Comparison of ENCODE assay signal across 8 mouse cellular contexts in the genomic region with DNA sequence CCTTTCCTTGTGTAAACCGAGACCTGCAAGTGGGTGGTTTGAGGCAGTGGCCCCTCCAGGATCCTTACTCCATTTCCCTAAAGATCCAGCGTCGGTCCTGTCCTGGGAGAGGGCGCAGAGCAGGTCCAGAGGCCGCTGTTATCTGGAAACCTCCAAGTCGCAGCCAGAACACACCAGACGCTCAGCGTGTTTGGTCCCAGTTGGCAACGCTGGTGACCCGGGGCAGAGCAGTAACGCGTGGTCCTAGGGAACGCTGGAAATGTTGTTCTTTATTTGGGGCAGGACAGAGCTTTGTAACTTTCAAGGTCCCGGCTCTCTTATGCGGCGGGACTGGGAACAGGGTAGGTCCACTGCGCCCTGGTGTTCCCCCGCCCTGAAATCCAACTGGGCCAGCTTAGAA. TPM values are rescaled to one million over a fixed set of nuclear protein-coding genes. Genes with fewer than 3 reads are reported as not detected.
DNase-seq lines count a peak whose midpoint lies in the region; ATAC-seq and TF ChIP-seq lines count a peak whose summit lies in the region.

No protein-coding gene starts in this region.

- ATAC-seq in limb, embryonic 14.5 days (ENCODE audit: low FRiP score, low read depth): no peak
- peak; percentile 1; the same call in 1 of the 2 replicates for ATAC-seq in stomach, embryonic 15.5 days (ENCODE audit: insufficient read depth, low FRiP score, low read depth)

- H3K9me3 ChIP-seq in CH12.LX (replicated peaks; ENCODE audit: low read length): no peaks in the 10 kb centered on the region
- no peaks in the 10 kb centered on the region for H3K9me3 ChIP-seq in forebrain, embryonic 10.5 days
- H3K9me3 ChIP-seq in limb, embryonic 14.5 days (ENCODE audit: control insufficient read depth, low read length): no peaks in the 10 kb centered on the region
- no peaks in the 10 kb centered on the region for H3K9me3 ChIP-seq in stomach, embryonic 15.5 days

- H3K79me2 ChIP-seq in heart, adult 2 months (replicated peaks; ENCODE audit: control insufficient read depth, insufficient read depth, low read length): no peaks in the 10 kb centered on the region
- no peaks in the 10 kb centered on the region for H3K79me2 ChIP-seq in CH12.LX (replicated peaks; ENCODE audit: control insufficient read depth, extremely low read depth, insufficient read depth, poor library complexity, severe bottlenecking)

- peak overlapping the region; percentile 91 for H3K27ac ChIP-seq in heart, adult 2 months
- H3K27ac ChIP-seq in CH12.LX (ENCODE audit: insufficient read depth, low read depth): no peak overlapping the region
- peak overlapping the region; percentile 79 for H3K27ac ChIP-seq in forebrain, embryonic 10.5 days
- H3K27ac ChIP-seq in limb, embryonic 14.5 days (replicated peaks; ENCODE audit: low read depth, low read length): peak overlapping the region; percentile 84
- peak overlapping the region; percentile 92 for H3K27ac ChIP-seq in stomach, embryonic 15.5 days

- peak overlapping the region; percentile 96 for H3K4me3 ChIP-seq in heart, adult 2 months
- peak overlapping the region; percentile 60 to 78 (median 70) for H3K4me3 ChIP-seq in CH12.LX (replicated peaks in 1 of 3; ENCODE audit: low read depth in 2 of 3, low read length in 2 of 3, poor library complexity in 1 of 3)
- peak overlapping the region; percentile 82 for H3K4me3 ChIP-seq in forebrain, embryonic 10.5 days
- H3K4me3 ChIP-seq in limb, embryonic 14.5 days (replicated peaks; ENCODE audit: low read length): peak overlapping the region; percentile 83
- H3K4me3 ChIP-seq in stomach, embryonic 15.5 days (replicated peaks): peak overlapping the region; percentile 71

- in situ Hi-C loops in CH12.LX (cut with MboI; ENCODE audit: low pct_ligation_motif_present, low pct_unique_long_range_greater_than_20kb, low sequenced_read_pairs): no loop called here

- WGBS in heart, adult 2 months: 1% methylated on average over 18 of the region's 18 CpGs
- whole genome bisulfite sequencing in forebrain, embryonic 10.5 days: 3% methylated on average over 18 of the region's 18 CpGs
- 6% methylated on average over 18 of the region's 18 CpGs for WGBS in limb, embryonic 14.5 days
- 4% methylated on average over 18 of the region's 18 CpGs for WGBS in stomach, embryonic 15.5 days

- TF ChIP-seq EP300 in heart, adult 2 months (IDR thresholded peaks at IDR 0.05; ENCODE audit: insufficient read depth, low read depth, low read length): no peak
- no peak for TF ChIP-seq EP300 in CH12.LX (IDR thresholded peaks at IDR 0.05; ENCODE audit: low read length)

- H3K27me3 ChIP-seq in heart, adult 2 months (ENCODE audit: control insufficient read depth, insufficient read depth, low read length): no peaks in the 10 kb centered on the region
- peaks cover 33% of the 10 kb centered on the region for H3K27me3 ChIP-seq in CH12.LX (replicated peaks)
- H3K27me3 ChIP-seq in forebrain, embryonic 10.5 days (ENCODE audit: poor library complexity, severe bottlenecking): peaks cover 80% of the 10 kb centered on the region
- peaks cover 4% of the 10 kb centered on the region; the same call in 1 of the 2 replicates for H3K27me3 ChIP-seq in limb, embryonic 14.5 days (ENCODE audit: control insufficient read depth, insufficient read depth, low read length)
- no peaks in the 10 kb centered on the region for H3K27me3 ChIP-seq in stomach, embryonic 15.5 days (replicated peaks)

- H3K4me1 ChIP-seq in heart, adult 2 months (ENCODE audit: control insufficient read depth, insufficient read depth, low read length): peaks cover 22% of the 10 kb centered on the region
- H3K4me1 ChIP-seq in CH12.LX (ENCODE audit: control insufficient read depth in 1 of 2, insufficient read depth in 2 of 2): peaks cover 11 to 34% of the 10 kb centered on the region in 2 experiments
- H3K4me1 ChIP-seq in forebrain, embryonic 10.5 days: peaks cover 49% of the 10 kb centered on the region
- H3K4me1 ChIP-seq in limb, embryonic 14.5 days (ENCODE audit: control insufficient read depth, insufficient read depth, low read length): peaks cover 44% of the 10 kb centered on the region
- H3K4me1 ChIP-seq in stomach, embryonic 15.5 days: peaks cover 45% of the 10 kb centered on the region

- DNase-seq in heart, adult 2 months: no peak
- no peak for DNase-seq in heart, adult 11 months
- DNase-seq in CH12.LX (ENCODE audit: extremely low read depth): no peak
- DNase-seq in forebrain, embryonic 10.5 days (ENCODE audit: extremely low spot score, low spot score): peak; percentile 41
- no peak for DNase-seq in limb, embryonic 14.5 days (ENCODE audit: low spot score)
- DNase-seq in layer of hippocampus, adult 9-10 months (ENCODE audit: low spot score): no peak
- no peak for DNase-seq in right cerebral cortex, adult 18-20 months

- dilution Hi-C loops in CH12.LX (cut with MboI; ENCODE audit: extremely low pct_ligation_motif_present, extremely low pct_unique_long_range_greater_than_20kb, low sequenced_read_pairs): no loop called here

- no peaks in the 10 kb centered on the region for H3K36me3 ChIP-seq in heart, adult 2 months (ENCODE audit: control insufficient read depth, insufficient read depth, low read length)
- peaks cover 0 to 4% of the 10 kb centered on the region in 2 experiments for H3K36me3 ChIP-seq in CH12.LX (replicated peaks in 1 of 2; ENCODE audit: control insufficient read depth in 1 of 2, insufficient read depth in 1 of 2, low read length in 1 of 2)
- no peaks in the 10 kb centered on the region for H3K36me3 ChIP-seq in forebrain, embryonic 10.5 days (replicated peaks)
- H3K36me3 ChIP-seq in limb, embryonic 14.5 days (ENCODE audit: control insufficient read depth, insufficient read depth, low read length): peaks cover 3% of the 10 kb centered on the region; the same call in 1 of the 2 replicates
- H3K36me3 ChIP-seq in stomach, embryonic 15.5 days: no peaks in the 10 kb centered on the region

- intact Hi-C loops in heart, adult 2 months (cut with DNase I): loop anchor here (2.0 kb wide), 1 partner anchor 37 kb away; the partner anchor contains the start of gene Pycr2

- no peak for TF ChIP-seq POLR2A in heart, adult 2 months (IDR thresholded peaks at IDR 0.05; ENCODE audit: insufficient read depth, low read depth, low read length)
- no peak for TF ChIP-seq POLR2A in CH12.LX (IDR thresholded peaks at IDR 0.05; ENCODE audit: low read depth, low read length)
- TF ChIP-seq POLR2A in limb, embryonic 14.5 days (IDR thresholded peaks at IDR 0.05; ENCODE audit: borderline replicate concordance, extremely low read depth, insufficient read depth, insufficient read length): no peak

- TF ChIP-seq RAD21 in CH12.LX (IDR thresholded peaks at IDR 0.05; ENCODE audit: low read depth, low read length): no peak

- H3K9ac ChIP-seq in heart, adult 2 months (ENCODE audit: low read depth, low read length): peak overlapping the region; percentile 77
- peak overlapping the region; percentile 22; the same call in 1 of the 2 replicates for H3K9ac ChIP-seq in CH12.LX (ENCODE audit: insufficient read depth, low read depth)
- H3K9ac ChIP-seq in limb, embryonic 14.5 days (ENCODE audit: low read depth, low read length, severe bottlenecking): peak overlapping the region; percentile 86
- peak overlapping the region; percentile 70; the same call in 1 of the 2 replicates for H3K9ac ChIP-seq in stomach, embryonic 15.5 days

- H3K4me2 ChIP-seq in CH12.LX (ENCODE audit: insufficient read depth, low read depth, poor library complexity, severe bottlenecking): peak overlapping the region; percentile 48
- H3K4me2 ChIP-seq in limb, embryonic 14.5 days (replicated peaks; ENCODE audit: low read depth, low read length, severe bottlenecking): peak overlapping the region; percentile 85
- H3K4me2 ChIP-seq in stomach, embryonic 15.5 days: peak overlapping the region; percentile 85

- no peak for TF ChIP-seq CTCF in heart, adult 2 months (IDR thresholded peaks at IDR 0.05)
- TF ChIP-seq CTCF in CH12.LX (conservative IDR thresholded peaks at IDR 0.05 in 1 of 2, IDR thresholded peaks at IDR 0.05 in 1 of 2; ENCODE audit: low read depth in 2 of 2, low read length in 2 of 2): no peak

RNA-seq across cellular contexts. Expression of gene Tmem63a, which starts 0.4 kb away (rescaled TPM):
- 10 to 100 TPM; 13.2 to 15.8 TPM for total RNA-seq in heart, adult 2 months (2021)
- 27.5 and 34.5 TPM in 2 replicates for polyA plus RNA-seq in heart, adult 2 months (2012; rRNA removed)
- total RNA-seq in CH12.LX (2012; rRNA removed) (2.2 and 2.6 TPM in 2 replicates), CH12.LX (2014; rRNA removed) (0.89 and 1.1 TPM in 2 replicates)
- polyA plus RNA-seq in CH12.LX (2012; ENCODE audit: insufficient read length, low read depth): 3.0 TPM in 2 replicates
- polyA plus RNA-seq in forebrain, embryonic 10.5 days (2016; fragmentation: Nextera tagmentation; extraction: Ambion mirVana): 2.1 and 2.2 TPM in 2 replicates
- 47.9 and 56.9 TPM in 2 replicates for polyA plus RNA-seq in limb, embryonic 14.5 days (2012; rRNA removed)
- 18.2 and 19.1 TPM in 2 replicates for polyA plus RNA-seq in limb, embryonic 14.5 days (2014; fragmentation: Nextera tagmentation; extraction: Ambion mirVana)
- polyA plus RNA-seq in stomach, embryonic 15.5 days (2015; fragmentation: Nextera tagmentation; extraction: Ambion mirVana): 20.9 and 23.0 TPM in 2 replicates

RNA-seq across cellular contexts. Expression of gene Lefty1, which starts 6.9 kb away (rescaled TPM):
- under 1 TPM; 0.41 to 0.57 TPM for total RNA-seq in heart, adult 2 months (2021)
- polyA plus RNA-seq in heart, adult 2 months (2012; rRNA removed): 3.0 and 3.3 TPM in 2 replicates
- total RNA-seq in CH12.LX (2012; rRNA removed) (0.17 TPM in 1 of 2 replicates, not detected in the other), CH12.LX (2014; rRNA removed) (0.14 TPM in 1 of 2 replicates, not detected in the other)
- 0.15 TPM in 1 of 2 replicates, not detected in the other for polyA plus RNA-seq in CH12.LX (2012; ENCODE audit: insufficient read length, low read depth)
- polyA plus RNA-seq in forebrain, embryonic 10.5 days (2016; fragmentation: Nextera tagmentation; extraction: Ambion mirVana): 0.34 and 0.69 TPM in 2 replicates
- 4.1 and 4.8 TPM in 2 replicates for polyA plus RNA-seq in limb, embryonic 14.5 days (2012; rRNA removed)
- polyA plus RNA-seq in limb, embryonic 14.5 days (2014; fragmentation: Nextera tagmentation; extraction: Ambion mirVana): 2.7 and 3.5 TPM in 2 replicates
- polyA plus RNA-seq in stomach, embryonic 15.5 days (2015; fragmentation: Nextera tagmentation; extraction: Ambion mirVana): 3.2 and 3.7 TPM in 2 replicates

RNA-seq across cellular contexts. Expression of gene Pycr2, which starts 37.6 kb away (rescaled TPM):
- 10 to 100 TPM; 10.3 to 12.4 TPM for total RNA-seq in heart, adult 2 months (2021)
- polyA plus RNA-seq in heart, adult 2 months (2012; rRNA removed): 12.7 and 13.9 TPM in 2 replicates
- 131 and 158 TPM in 2 replicates for total RNA-seq in CH12.LX (2012; rRNA removed)
- 119 and 133 TPM in 2 replicates for total RNA-seq in CH12.LX (2014; rRNA removed)
- polyA plus RNA-seq in CH12.LX (2012; ENCODE audit: insufficient read length, low read depth): 73.0 and 82.3 TPM in 2 replicates
- 149 and 153 TPM in 2 replicates for polyA plus RNA-seq in forebrain, embryonic 10.5 days (2016; fragmentation: Nextera tagmentation; extraction: Ambion mirVana)
- polyA plus RNA-seq in limb, embryonic 14.5 days (2012; rRNA removed): 62.5 and 80.3 TPM in 2 replicates
- 91.5 and 95.6 TPM in 2 replicates for polyA plus RNA-seq in limb, embryonic 14.5 days (2014; fragmentation: Nextera tagmentation; extraction: Ambion mirVana)
- 101 and 109 TPM in 2 replicates for polyA plus RNA-seq in stomach, embryonic 15.5 days (2015; fragmentation: Nextera tagmentation; extraction: Ambion mirVana)

RNA-seq across cellular contexts. Expression of gene Lefty2, which starts 48.8 kb away (rescaled TPM):
- not detected for total RNA-seq in heart, adult 2 months (2021)
- 0.08 and 0.15 TPM in 2 replicates for polyA plus RNA-seq in heart, adult 2 months (2012; rRNA removed)
- total RNA-seq in CH12.LX (2012; rRNA removed) (not detected in 2 replicates), CH12.LX (2014; rRNA removed) (not detected in 2 replicates)
- polyA plus RNA-seq in CH12.LX (2012; ENCODE audit: insufficient read length, low read depth): not detected in 2 replicates
- polyA plus RNA-seq in forebrain, embryonic 10.5 days (2016; fragmentation: Nextera tagmentation; extraction: Ambion mirVana): not detected in 2 replicates
- polyA plus RNA-seq in limb, embryonic 14.5 days (2012; rRNA removed): 0.11 and 0.36 TPM in 2 replicates
- polyA plus RNA-seq in limb, embryonic 14.5 days (2014; fragmentation: Nextera tagmentation; extraction: Ambion mirVana): 0.17 and 0.80 TPM in 2 replicates
- not detected in 2 replicates for polyA plus RNA-seq in stomach, embryonic 15.5 days (2015; fragmentation: Nextera tagmentation; extraction: Ambion mirVana)

Comparison
In these comparisons a context has a peak if more than half of its experiments do, and no peak if none do; other contexts are left out.
1. H3K9ac ChIP-seq: peak in every context shown above with its lines; median percentile 86 in limb, embryonic 14.5 days; 77 in heart, adult 2 months; 70 in stomach, embryonic 15.5 days; 22 in CH12.LX.